Mouse (Mus musculus) hindbrain, postnatal 0 days (tissue): ENCODE results near the gene Ptprk. TPM values are rescaled to one million over a fixed set of nuclear protein-coding genes. Genes with fewer than 3 reads are reported as not detected.

Experiments used
- ATAC-seq: fragments of 200-750 bp; cut with Nextera tagmentation; 2 replicates; pipeline ENCODE4 v1.8.0; 2017; ENCODE audit warnings: mild to moderate bottlenecking, moderate TSS enrichment, moderate library complexity
- DNase-seq: peaks from one replicate; pipeline ENCODE4 v3.0.0-alpha.2; 2015; ENCODE audit warnings: low spot score
- H3K27ac ChIP-seq: fragments of 300-500 bp; sonication (generic); 2 replicates; pipeline ENCODE4 v1.5.1; 2014; ENCODE audit warnings: mild to moderate bottlenecking
- H3K27me3 ChIP-seq: fragments of 300-500 bp; sonication (generic); 2 replicates; pipeline ENCODE4 v1.6.1; 2014; ENCODE audit warnings: low read length, mixed read lengths; ENCODE audit not compliant: insufficient read depth
- H3K36me3 ChIP-seq: fragments of 300-500 bp; sonication (generic); 2 replicates; pipeline ENCODE4 v1.6.1; 2014; ENCODE audit warnings: low read length, mixed read lengths; ENCODE audit not compliant: insufficient read depth
- H3K4me1 ChIP-seq: fragments of 300-500 bp; sonication (generic); 2 replicates; pipeline ENCODE4 v1.6.1; 2014; ENCODE audit warnings: antibody characterized with exemption, low read length, mixed read lengths; ENCODE audit not compliant: insufficient read depth
- H3K4me2 ChIP-seq: fragments of 300-500 bp; sonication (generic); 2 replicates; pipeline ENCODE4 v1.6.1; 2014; ENCODE audit warnings: low read depth, mild to moderate bottlenecking, low read length, moderate library complexity, mixed read lengths
- H3K4me3 ChIP-seq: fragments of 300-500 bp; sonication (generic); 2 replicates; pipeline ENCODE4 v1.5.1; 2014; ENCODE audit warnings: low read length
- H3K9ac ChIP-seq: fragments of 300-500 bp; sonication (generic); replicated peaks from 2 replicates; pipeline ENCODE4 v1.6.1; 2014; ENCODE audit warnings: mild to moderate bottlenecking, low read length, moderate library complexity, mixed read lengths
- H3K9me3 ChIP-seq: fragments of 300-500 bp; sonication (generic); 2 replicates; pipeline ENCODE4 v1.6.1; 2016; ENCODE audit warnings: low read length, mixed read lengths
- CTCF ChIP-seq: IDR thresholded peaks from 2 replicates; pipeline ENCODE4 v1.5.1; 2016; ENCODE audit warnings: antibody characterized with exemption, control low read depth, low read depth
- WGBS: fragments of 180-500 bp; shearing (Covaris S2); extraction: QIAGEN DNeasy Blood & Tissue Kit; methylation state at CpG from one replicate; pipeline ENCODE4 v1.1.7; 2014; 5-methylcytosine and 5-hydroxymethylcytosine counted together
- polyA plus RNA-seq: library from polyadenylated mRNA; unstranded; fragments of >200 nt; fragmentation: Nextera tagmentation; extraction: Ambion mirVana; gene quantifications from 2 replicates; pipeline ENCODE4 v1.2.1, GENCODE M21; 2015
- total RNA-seq: library from RNA; depleted of rRNA; stranded (reverse); fragments of >200 nt; gene quantifications from 2 replicates; pipeline ENCODE4 v1.2.3, GENCODE M21; 2014

Ptprk gene
- total and polyA plus RNA-seq, 2 experiments from 2014 or later: 23.5 to 49.5 TPM

DNA sequence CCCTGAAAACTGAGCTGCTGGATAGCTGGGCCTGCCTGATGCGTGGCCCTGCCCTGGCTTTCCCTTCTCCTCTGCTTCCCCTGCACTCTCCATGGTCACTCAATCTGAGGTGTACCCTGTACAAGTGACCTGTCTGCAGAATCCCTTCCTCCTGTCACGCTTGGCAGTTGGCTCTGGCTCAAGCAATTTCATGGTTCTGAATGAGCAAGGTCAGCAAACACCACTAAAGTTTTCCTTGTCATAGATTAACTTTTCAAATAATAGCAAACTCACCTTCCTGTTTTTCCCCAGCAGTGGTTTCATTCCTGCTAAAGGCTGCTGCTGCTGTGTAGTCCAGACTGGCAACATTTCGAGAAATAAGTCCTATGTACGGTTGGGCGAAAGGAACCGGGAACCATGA, 30.6 kb downstream of the Ptprk start:
- no peak overlapping the region for H3K27ac ChIP-seq
- no peak overlapping the region for H3K9ac ChIP-seq
- no peak overlapping the region for H3K4me3 ChIP-seq
- ATAC-seq (no peak), DNase-seq (no peak)
- no peaks in the 10 kb centered on the region for H3K36me3 ChIP-seq
- H3K4me1 ChIP-seq: no peaks in the 10 kb centered on the region
- H3K4me2 ChIP-seq: no peak overlapping the region
- 78% methylated on average over 6 of the region's 6 CpGs for WGBS
- H3K9me3 ChIP-seq: no peaks in the 10 kb centered on the region
- no peak for TF ChIP-seq CTCF
- no peaks in the 10 kb centered on the region for H3K27me3 ChIP-seq

DNA sequence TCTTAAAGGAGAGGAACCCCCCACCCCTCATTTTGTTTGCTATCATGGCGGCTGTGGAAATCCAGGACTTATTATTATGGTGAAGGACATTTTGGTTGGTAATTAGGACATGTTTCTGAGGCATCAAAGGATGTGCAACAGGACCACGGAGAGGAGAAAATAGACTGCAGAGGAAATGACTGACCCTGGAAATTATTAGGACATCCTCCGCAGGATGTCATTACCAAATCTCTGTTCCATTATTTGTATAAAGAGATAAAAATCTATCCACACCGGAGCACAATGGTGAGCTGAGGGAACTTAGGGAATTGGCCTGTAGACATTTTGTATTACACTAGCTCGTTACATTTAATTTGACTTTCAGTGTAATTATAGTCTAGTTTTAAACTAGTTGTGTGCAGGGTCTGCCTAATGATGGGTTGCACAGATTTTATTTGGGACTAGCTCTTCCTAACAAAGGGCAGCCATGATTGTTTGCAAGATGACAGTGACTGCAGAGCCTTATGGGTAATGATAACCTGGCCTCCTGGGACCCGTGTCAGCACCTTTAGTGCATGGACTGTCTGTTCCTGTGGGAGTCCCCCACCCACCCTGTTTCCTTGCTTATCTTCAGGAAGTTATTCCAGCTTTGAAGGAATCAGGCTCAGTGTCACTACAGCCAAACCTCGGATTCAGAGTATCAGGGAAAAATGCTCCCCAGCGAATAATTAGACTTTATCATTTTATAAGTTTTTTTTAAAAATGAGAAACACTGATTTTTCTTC, 38.4 kb downstream of the Ptprk start:
- Histone ChIP-seq H3K4me3 (no peak overlapping the region), H3K9ac (no peak overlapping the region), H3K9me3 (no peaks in the 10 kb centered on the region), H3K4me2 (no peak overlapping the region), H3K4me1 (no peaks in the 10 kb centered on the region), H3K36me3 (no peaks in the 10 kb centered on the region), H3K27me3 (no peaks in the 10 kb centered on the region), H3K27ac (no peak overlapping the region)
- WGBS: 79% methylated on average over 8 of the region's 8 CpGs
- no peak for ATAC-seq
- DNase-seq: no peak
- no peak for TF ChIP-seq CTCF

DNA sequence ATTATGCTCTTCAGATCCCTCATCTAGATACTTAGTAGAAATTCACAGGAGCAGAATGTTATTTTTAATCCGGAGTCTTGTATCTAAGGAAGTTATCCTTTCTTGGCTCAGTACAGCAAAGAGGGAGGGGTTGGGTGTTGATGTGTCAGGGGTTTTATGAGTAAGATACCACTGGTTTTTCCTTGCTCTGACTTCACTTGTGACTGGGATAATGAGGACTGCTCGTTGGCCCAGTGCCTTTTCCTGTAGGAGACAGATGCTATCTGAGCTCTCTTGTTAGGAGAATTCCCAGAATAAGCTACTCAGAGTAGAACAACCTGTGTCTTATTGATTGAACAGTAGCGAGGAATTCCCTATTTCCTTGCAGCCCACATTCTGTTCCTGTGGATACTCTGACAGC, 39.3 kb downstream of the Ptprk start:
- Histone ChIP-seq H3K9ac (no peak overlapping the region), H3K4me3 (no peak overlapping the region), H3K36me3 (no peaks in the 10 kb centered on the region), H3K9me3 (no peaks in the 10 kb centered on the region), H3K4me2 (no peak overlapping the region), H3K27me3 (no peaks in the 10 kb centered on the region), H3K4me1 (no peaks in the 10 kb centered on the region), H3K27ac (no peak overlapping the region)
- no peak for TF ChIP-seq CTCF
- ATAC-seq: no peak
- WGBS: 63% methylated on average over 3 of the region's 3 CpGs
- DNase-seq: no peak

DNA sequence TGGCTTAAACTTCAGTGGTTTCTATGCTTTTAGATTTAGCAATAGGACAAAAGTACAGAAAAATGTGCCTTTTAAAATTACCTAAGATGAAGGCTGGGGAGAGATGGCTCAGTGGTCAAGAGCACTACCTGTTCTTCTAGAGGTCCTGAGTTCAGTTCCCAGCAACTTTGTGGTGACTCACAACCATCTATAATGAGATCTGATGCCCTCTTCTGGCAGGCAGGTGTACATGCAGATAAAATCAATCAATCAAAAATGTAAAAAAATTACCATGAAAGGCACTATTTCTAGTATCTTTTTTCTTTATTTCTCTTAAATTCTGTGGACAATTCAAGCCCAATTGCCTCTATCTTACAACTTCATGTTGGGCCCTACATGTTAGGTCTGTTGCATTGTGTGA, 42.4 kb downstream of the Ptprk start:
- Histone ChIP-seq H3K4me3 (no peak overlapping the region), H3K27ac (no peak overlapping the region), H3K9ac (no peak overlapping the region), H3K9me3 (no peaks in the 10 kb centered on the region), H3K27me3 (no peaks in the 10 kb centered on the region), H3K36me3 (no peaks in the 10 kb centered on the region), H3K4me1 (no peaks in the 10 kb centered on the region), H3K4me2 (no peak overlapping the region)
- TF ChIP-seq CTCF: no peak
- no peak for DNase-seq
- ATAC-seq: no peak

DNA sequence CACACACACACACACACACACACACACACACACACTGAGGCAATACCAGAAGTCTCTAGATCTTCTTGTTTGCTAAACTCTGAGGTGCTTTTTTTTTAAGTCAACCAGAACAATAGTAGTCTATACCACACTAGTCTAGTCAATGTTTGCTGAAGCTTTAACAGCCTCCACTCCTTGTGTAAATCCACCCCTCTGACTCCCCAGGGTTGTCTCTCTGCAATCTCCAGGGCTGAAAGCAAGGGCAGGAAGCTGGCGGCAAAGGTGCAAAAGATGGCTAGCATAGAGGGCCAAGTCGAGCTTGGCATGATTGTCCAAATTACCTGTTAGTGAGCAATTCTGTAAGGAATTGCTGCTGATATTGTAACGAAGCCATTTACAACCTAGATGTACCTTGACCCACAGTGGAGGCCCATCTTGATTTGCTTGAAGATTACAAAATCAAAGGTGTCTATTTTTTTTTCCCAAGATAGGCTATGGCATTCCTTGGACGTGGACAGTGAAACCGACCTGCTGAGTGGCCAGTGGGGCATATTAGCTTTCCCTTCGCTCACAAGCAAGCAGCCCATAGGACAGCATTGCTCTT, 44.3 kb downstream of the Ptprk start:
- no peak for ATAC-seq
- Histone ChIP-seq H3K36me3 (no peaks in the 10 kb centered on the region), H3K27ac (no peak overlapping the region), H3K9me3 (no peaks in the 10 kb centered on the region), H3K27me3 (no peaks in the 10 kb centered on the region), H3K4me1 (no peaks in the 10 kb centered on the region), H3K4me2 (no peak overlapping the region), H3K9ac (no peak overlapping the region), H3K4me3 (no peak overlapping the region)
- TF ChIP-seq CTCF: no peak
- no peak for DNase-seq
- 93% methylated on average over 6 of the region's 6 CpGs for WGBS

DNA sequence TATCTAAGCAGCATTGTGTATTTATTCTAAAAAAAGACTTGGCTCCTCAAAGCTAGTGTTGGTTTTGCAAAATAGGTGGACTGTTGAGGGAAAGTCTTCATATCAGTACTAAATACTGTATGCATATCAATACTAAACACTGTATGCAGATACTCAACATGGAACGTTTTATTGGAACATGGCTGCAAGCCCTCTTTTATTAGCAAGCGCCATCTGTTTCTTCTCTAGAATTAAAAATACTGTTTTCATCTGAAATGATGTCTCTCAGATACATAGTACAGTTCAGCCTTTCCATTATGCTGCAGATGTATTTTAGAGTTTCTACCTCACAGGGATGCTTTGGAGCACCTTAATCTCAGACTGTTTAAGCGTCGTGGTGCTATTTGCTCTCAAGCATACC, 49.3 kb downstream of the Ptprk start:
- H3K36me3 ChIP-seq: no peaks in the 10 kb centered on the region
- no peak for TF ChIP-seq CTCF

DNA sequence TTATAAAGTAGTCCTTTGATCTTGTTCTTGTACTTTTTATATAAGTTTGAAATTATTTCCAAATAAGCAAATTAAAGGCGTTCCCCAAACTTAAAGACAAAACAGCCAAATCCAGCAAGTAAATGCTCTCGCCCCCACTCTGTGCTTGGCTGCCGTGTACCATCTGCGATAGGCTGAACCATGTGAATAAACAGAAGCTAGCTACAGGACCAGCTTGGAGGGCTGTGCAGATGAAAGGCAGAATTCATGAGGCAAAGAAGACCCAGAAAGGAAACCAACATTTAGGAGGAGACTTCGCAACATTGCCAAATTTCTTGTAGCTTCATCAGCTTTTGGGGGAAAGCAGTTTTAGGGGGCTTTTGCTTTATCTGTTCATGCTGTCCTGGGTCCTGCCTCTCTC, 53.4 kb downstream of the Ptprk start:
- H3K9me3 ChIP-seq: no peaks in the 10 kb centered on the region
- 70% methylated on average over 5 of the region's 5 CpGs for WGBS
- H3K9ac ChIP-seq: no peak overlapping the region
- H3K4me3 ChIP-seq: no peak overlapping the region
- H3K4me1 ChIP-seq: peaks cover 6% of the 10 kb centered on the region; the same call in 1 of the 2 replicates
- DNase-seq: peak; percentile 15
- no peaks in the 10 kb centered on the region for H3K27me3 ChIP-seq
- H3K27ac ChIP-seq: peak overlapping the region; percentile 41; the same call in 1 of the 2 replicates
- TF ChIP-seq CTCF: no peak
- ATAC-seq: peak; percentile 76
- H3K4me2 ChIP-seq: no peak overlapping the region
- no peaks in the 10 kb centered on the region for H3K36me3 ChIP-seq

More for the DNA sequence above, 49.3 kb downstream of the Ptprk start:
- Histone ChIP-seq H3K4me3 (no peak overlapping the region), H3K27me3 (no peaks in the 10 kb centered on the region), H3K4me1 (peaks cover 6% of the 10 kb centered on the region; the same call in 1 of the 2 replicates), H3K9ac (no peak overlapping the region), H3K9me3 (no peaks in the 10 kb centered on the region), H3K27ac (no peak overlapping the region), H3K4me2 (no peak overlapping the region)
- no peak for ATAC-seq
- no peak for DNase-seq
- 93% methylated on average over 4 of the region's 4 CpGs for WGBS
